Mouse (Mus musculus) cerebellum, adult 11 months (tissue): ENCODE data around the gene Mob3c.
A peak's percentile ranks its signal among the peaks of the same experiment; 100 is the strongest.

Experiments used
- DNase-seq: peaks from one replicate; pipeline ENCODE4 v3.0.0; 2022

Mob3c gene

DNA sequence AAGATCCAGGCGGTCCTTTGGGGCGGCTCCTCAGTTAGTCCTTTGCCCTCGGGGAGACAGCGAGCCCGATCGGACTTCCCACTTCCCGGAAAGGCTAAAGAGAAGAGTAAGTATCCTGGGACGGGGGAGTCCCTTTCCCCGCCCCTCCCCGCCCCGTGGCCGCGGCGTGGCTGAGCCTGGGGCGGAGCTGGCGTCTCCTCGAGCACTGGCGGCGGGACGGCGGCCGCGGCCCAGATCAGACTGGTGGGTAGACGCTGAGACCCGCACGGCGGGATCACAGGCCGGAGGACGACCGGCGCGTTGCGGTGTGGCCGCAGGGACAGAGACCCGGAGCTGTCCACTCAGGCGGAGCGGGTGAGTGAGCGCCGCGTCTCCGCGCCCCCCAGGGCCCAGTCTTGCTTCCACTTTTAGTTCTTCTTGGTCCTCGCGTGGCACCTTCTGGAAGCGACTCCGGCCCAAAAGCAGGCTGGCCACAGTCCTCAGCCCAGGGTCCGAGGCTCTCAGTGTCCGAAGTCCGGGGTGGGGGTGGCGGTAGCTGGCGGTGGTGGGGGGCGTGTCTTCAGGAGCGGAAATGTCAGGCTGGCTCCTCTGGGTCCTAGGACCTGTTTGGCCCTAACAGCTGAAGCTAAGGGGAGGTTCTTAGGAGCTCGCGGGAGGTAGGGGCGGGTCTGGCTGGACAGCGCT, at the start of gene Mob3c:
Mob3c (plus strand) TSS at position 205 of the 684 bp plus-strand sequence.
- DNase-seq, result peak; percentile 53

DNA sequence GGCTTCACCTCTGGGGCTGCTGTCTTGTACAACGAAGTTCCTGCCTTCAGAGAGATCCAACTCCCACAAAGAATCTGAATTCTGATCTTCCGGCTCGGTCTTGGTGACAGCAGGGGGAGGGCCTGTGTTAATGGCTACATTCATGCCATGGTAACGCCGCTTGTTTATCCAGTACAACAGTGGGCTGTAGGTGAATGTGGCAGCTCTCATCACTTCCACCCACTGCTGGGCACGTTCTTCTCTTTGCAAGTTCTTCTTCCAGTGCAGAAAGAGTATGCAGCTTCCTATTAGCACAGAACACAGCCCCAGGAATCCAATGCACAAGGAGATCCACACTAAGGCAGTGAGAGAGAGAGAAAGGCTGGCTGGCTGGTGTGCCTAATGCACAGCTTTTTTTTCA, 47.6 kb upstream of the Mob3c start:
- no peak for DNase-seq

DNA sequence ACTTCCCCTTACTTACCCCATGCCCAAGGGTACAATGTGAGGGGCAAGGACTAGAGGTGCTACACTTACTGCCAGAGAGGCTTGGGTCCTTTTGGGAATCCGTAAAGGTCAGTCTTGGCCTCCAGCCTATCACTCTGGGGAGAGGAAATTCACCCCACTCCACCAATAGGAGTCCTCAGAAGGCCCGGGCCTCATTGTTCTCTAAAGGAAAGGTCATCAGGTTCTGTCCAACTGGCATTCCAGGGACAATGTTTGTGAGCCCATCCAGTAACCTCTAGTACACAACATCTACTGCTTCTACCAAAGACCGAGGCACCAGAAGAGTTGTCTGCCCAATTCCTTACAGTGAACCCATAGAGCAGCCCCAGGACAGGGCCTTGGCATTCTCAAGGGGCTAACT, 47.0 kb upstream of the Mob3c start, which contains the start of gene Tex38:
Tex38 (minus strand) TSS at position 101 of the 400 bp plus-strand sequence.
- no peak for DNase-seq

DNA sequence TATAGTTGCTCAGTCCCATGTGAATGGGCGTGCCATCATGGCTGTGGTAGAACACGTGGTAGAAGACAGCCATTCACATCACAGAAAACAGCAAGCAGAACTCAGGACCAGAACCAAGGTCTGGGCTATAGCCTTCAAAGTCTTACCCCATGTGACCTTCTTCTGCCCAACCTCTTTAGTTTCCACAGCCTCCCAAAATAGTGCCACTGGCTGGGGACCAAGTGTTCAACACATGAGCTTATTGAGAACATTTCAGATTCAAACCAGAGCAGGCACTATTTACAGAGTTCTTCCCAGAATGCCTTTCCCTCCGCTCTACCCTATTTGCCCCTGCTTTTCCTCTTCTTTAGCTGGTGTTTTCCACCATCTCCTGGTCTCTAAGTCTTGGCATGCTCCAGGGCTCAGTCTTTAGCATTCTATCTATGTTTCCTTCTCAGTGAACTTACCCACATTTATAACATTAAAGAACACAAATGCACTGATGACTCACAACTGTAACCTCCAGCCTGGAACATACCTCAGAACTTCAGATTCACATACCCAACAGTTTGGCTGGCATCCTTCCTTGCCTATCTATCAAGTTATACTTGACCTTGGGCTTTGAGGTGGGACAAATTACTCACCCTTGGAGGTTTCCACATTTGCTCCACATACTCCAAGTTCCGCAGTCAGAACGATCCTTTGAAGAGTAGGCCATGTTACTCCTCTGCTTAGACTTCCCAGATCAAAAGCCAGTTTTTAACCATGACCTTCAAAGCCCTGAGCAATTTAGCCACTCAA, 45.7 kb upstream of the Mob3c start:
- no peak for DNase-seq

DNA sequence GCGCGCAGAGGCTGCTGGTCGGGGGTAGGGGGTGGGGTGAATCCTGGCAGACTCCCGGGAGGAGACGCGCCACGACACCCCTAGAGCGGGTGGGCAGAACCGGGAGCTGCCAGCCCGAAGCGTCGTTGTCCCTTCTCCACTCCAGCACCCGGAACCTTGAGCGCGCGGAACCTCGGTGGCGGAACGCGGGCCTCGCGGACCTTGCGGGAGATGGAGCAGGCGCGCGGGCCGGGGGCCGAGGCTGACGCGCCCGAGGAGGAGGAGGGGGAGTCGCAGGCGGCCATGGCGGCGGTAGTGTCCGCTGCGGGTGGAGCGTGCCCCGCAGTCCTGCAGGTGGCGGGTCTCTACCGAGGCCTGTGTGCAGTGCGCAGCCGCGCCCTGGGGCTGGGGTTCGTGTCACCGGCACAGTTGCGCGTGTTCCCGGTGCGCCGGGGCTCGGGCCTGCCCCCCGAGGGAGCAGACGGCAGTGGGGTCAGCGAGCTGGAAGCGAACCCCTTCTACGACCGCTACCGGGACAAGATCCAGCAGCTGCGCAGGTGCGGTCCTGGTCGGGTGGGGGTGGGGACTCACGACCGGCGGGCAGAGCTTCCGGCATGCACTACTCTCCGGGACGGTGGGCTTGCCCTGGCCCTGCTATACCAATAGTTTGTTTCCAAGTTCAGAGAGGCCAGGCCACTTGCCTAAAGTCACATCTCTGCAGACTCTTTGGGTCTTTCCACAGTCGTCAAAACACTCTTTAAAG, 43.0 kb upstream of the Mob3c start, which contains the start of gene Atpaf1:
Atpaf1 (plus strand) TSS at position 44 of the 742 bp plus-strand sequence.
- peak; percentile 72 for DNase-seq

DNA sequence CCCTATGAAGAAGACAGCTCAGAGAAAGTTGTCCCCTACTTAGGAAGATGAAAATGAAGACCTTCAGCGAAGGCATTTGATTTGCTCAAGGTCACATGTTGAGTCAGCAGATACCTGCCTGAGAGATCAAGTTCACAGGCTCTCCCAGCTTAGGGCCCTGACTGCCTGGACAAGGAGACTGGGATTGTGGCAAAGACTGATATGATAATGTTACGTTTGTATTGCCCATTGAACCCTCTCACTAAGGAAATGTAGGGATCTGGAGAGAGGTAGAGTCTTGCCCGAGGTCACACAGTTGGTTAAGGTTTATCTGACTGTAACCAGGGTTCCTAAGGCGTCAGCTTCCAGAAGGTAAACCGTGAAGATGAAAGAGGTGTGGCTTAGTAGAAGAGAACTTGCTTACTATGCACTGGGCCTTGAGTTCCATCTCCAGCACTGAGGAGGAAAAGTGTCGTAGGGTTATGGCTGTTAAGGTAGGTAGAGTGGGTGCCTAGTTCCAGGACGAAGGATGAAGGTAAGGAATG, 42.3 kb upstream of the Mob3c start:
- DNase-seq, result no peak

DNA sequence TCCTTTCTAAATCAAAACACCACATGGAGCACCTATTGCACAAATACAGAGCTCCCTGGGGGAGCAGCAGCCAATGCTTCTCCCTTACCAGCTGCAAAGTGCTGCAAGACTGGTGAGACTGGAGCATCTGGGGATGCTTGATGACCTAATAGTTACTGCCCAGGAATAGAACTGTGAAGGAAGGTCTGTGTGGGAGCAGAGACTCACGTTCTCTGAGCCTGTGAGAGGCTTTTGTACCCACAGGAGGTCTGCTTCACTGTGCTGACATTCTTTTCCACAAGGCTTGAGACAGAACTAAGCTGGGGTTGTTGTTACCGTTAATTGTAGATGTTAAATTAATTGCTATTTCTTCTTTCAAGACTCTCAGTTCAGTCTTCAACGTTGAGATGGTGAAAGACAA, 37.0 kb upstream of the Mob3c start:
- DNase-seq, result no peak

DNA sequence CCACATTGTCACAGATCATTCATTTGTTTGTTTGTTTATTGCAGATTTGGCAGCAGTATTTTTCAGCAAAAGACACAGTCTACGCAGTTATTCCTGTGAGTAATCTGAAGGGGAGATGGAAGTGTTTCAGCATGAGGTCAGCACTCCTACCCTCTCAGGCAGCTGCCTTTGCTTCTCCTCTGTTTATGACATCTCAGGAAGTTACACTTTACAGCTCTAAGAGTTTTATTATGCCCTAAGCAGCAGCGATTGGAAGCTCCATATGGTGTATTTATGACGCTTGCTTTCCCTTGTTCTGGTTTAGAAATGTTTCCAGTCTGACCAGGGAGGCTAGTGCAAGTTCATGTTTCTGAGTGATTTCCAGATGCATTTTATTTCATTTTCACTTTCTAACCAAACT, 32.5 kb upstream of the Mob3c start:
- DNase-seq, result no peak

DNA sequence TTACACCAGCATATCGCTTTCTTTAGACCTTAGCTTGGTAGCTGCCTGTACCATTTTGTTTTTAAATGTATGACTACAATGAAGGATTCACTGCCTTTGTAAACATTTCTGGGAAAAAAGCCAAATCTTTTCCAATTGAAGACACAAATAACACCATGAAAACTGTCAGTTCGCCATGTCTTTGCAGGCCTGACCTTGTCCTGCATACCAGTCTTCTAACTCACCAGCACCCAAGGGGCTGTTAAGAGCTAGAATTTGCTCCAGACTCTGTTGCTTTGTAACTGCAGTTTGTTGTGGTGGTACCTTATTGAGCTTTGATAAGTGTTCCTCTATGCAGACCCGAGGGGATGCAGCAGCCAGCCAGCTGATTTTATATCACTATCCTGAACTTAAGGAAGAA, 27.9 kb upstream of the Mob3c start:
- no peak for DNase-seq

DNA sequence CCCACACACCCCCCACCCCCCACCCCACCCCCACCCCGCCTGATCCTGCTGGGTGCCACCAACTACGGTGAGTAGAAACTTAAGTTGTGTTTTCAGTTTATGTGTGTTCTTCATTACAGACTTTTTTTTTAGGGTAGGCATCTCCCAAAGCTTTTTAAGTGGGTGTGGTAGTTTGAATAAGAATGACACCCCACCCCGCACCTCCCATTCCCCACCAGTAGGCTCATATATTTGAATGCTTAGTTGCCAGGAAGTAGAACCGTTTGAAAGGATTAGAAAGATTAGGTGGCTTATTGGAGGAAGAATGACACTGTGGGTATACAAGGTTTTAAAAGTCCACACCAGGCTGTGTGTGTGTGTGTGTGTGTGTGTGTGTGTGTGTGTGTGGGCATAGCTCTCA, 15.6 kb upstream of the Mob3c start:
- DNase-seq, result no peak

DNA sequence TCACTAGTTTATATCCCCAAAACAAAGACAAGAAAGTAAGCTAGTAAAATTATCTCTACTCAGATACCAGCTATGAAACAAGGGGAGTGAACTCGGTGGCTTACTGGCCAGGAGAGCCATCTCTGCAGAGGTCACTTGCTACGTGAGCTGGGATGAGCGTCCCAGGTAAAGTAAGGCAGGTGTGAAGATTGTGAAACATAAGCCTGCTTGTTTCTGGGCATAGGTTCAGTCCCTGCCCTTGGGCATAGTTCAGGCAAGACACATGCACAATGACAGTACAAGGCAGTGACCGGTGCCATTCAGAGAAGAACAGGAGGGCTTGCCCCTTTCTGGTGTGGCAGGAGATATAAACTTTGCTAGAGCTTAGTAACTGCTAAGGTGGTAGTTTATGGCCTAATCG, 12.3 kb upstream of the Mob3c start:
- DNase-seq, result no peak

DNA sequence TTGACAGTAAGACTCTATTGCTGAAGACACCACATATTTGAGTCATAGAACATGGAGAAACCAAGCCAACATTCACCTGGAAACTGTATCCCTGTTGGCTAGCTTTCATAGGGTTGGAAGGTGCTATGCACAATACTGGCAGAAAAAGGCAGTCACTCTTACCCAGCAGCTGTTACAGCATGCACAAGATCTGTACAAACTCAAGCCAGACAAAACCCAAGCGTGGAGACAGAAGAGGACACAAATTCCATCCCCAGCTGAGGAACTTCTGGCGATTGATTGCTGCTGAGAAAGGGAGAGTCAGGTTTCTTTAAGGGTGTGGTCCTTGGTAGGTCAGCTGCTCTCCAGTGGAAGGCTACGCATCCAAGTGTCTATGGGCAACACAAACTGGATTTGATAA, 7.7 kb upstream of the Mob3c start:
- no peak for DNase-seq

DNA sequence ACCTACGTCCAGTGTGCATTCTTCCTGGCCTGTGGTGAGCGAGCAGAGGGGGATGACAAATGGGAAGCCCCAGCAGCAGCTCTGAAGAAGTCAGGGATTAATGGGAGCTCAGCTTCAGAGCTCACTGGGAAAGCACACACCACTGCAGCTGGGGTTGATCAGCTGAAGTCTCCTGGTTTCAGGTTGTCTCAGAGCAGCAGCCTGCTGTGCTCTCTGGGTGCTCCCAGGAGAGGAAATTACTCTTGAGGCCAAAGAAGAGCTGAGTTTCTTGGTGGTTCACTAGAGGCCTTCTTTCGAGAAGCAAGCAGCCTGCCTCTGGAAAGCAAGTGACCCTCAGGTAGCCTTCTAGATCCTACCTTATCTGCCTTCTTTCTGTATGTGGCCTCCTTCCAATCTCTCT, 6.9 kb upstream of the Mob3c start:
- DNase-seq, result no peak

DNA sequence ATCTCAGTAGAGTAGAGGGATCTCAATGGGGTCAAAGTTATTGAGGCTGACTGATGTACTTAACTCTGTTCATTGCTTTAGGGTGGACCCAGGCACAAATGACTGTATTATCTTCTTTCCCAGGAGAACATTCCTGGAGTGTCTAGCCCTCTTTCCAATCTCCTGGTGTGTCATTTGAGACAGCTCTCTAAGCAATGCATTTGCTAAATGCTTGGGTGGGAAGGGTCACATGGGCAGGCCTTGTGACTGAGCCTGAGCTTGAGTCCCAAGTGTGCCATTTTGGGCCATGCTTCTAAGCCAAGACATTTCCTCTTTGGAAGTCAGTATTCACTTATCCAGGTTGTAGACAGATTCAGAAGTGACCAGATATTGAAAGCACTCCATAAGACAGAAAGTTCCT, 6.5 kb upstream of the Mob3c start:
- no peak for DNase-seq

DNA sequence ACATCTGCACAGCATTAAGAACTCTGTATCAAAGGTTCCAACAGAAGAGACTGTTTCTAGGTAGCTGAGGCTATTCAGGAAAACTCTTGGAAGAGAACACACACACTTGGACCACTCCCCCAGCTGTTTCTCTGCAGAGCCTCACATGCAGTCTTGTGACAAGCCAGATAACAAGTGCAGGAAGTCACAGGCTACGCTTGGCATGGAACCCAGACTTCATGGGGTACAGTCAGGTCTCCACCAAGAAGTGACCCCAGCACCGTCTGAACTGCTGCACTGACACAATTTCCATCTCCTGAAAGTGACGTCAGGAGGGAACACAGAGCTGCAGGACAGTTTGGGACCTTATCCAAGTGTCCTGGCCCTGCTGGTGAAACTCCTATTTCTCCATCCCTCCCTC, 6.0 kb upstream of the Mob3c start:
- no peak for DNase-seq

DNA sequence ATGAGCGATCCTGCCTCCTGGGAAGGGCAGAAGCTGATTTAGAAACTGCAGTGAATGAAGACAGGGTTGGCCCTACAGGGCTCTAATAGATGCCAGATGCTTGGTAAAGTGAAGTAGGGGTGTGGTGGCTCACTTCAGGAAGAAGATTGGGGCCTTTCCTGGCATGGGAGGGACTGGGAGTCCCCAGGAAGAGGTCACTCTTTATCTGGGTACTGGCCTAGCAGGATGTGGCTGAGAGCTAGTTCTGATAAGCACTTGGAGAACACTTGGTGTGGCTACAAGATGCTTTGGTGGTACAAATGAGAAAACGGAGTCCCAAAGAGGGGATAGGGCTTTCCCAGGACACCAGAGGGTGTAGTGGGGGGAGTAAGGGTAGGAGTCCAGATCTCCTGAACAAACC, 3.7 kb upstream of the Mob3c start:
- DNase-seq, result no peak

DNA sequence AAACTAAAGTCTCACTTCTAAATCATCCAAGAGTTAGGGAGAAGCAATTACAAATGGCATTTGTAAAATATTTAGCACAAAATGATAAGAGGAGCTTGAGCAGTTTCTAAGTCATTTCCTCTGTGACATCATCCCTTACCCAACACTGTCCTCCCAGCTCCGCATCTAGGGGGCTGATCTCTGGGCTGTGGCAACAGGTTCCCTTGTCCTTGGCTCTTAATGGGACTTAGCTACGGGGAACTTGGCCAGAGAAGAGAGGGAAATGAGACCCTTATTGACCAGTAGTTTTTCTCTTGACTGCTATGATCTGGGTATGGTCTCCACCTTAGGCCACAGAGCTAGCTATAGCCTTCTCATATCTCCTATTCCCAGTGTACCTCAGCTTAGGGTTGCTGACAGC, 2.6 kb upstream of the Mob3c start:
- DNase-seq, result no peak

DNA sequence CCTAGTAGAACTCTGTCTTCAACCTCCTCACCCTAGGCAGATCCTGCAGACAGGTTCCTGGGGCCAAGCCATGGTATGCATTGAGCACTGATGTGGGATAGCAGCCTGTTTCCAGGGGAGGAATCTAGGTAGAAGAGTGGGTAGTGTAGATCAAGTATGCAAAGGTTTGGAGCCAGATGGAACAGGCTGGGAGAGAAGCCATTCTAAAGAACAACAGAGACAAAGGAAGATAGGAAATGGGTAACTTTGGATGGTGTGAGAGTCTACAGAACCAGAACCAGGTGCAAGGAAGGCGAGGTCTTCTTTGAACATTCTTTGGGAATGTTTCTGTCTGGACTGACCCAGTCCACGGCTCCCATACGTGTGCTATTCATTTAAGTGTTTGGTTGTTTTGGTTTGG, 826 bp upstream of the Mob3c start:
- no peak for DNase-seq

DNA sequence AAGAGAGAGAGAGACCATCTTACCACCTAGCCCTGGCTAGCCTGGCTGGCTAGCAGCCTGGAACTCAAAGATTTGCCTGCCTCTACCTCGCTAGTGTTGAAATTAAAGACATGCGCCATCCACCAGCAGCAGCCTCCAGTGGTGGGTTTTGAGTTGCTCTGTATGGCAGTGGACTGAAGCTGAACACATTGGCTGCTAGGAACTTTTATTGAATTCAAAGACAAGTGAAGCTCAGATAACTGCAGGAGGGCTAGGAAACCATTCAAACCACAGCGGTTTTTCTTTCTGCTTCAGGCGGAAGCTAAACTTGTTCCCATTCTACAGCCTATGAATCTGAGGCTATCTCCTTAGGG, 381 bp upstream of the Mob3c start:
- DNase-seq, result no peak

DNA sequence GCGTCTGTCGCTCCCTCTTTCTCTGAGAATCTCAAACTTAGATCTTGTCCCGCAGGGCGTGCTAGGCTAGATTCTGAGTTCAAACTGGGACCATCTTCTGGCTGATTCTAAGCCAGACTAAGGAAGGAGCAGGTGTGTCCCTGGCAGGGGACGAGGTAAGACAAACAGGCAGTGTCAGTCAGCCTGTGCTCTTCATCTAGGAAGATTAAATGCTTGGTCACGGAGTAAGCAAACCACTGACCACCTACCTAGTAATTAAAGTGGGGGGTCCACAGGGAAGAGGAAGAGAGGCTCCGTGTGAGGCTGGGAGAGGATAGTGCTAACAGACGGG, 645 bp downstream of the Mob3c start:
- DNase-seq, result no peak

DNA sequence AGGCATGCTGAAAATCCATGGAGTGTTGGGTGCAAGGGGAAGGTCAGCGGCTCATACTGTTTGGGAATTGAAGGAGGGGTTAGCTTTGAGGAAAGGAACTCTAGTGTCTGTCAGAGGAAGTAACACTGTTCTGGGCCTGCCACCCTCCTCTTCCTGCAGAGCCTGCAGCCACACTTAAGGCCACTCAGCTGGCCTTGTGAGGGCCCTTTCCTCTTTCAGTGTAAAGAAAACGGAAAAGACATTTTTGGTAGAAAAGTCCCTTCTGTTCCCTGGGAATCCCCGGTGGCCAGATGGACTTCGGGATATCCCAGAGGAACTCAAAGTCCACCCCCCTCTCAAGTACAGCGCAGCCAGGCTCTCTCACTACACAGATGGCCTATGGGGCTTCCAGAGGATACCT, 2.6 kb downstream of the Mob3c start:
- no peak for DNase-seq

DNA sequence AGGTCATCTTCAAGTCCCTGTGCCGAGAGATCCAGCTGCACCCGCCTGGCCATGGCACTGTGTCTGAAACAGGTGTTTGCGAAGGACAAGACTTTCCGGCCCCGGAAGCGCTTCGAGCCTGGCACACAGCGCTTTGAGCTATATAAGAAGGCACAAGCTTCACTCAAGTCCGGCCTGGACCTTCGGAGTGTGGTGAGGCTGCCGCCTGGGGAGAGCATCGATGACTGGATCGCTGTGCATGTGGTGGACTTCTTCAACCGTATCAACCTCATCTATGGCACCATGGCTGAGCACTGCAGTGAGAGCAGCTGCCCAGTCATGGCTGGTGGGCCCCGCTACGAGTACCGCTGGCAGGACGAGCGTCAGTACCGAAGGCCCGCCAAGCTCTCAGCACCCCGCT, 3.3 kb downstream of the Mob3c start:
- DNase-seq, result no peak

DNA sequence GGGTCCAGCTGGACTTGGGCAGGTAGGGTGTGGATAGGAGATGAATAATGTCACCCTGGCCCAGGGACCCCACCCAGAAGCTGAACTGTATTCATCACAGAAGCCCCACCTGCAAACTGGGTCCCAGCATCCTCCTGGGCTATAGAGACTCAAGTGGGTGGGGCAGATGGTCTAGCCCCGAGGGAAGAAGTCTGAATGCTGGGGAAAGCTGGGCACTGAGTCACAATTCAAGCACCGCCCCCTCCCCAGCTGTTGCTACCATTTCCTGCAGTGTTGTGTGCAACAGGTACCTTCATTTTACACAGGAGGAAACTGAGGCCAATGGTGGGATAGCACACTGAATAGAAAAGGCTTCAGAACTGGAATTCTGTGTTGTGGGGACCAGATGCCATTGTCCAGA, 4.1 kb downstream of the Mob3c start:
- DNase-seq, result no peak

DNA sequence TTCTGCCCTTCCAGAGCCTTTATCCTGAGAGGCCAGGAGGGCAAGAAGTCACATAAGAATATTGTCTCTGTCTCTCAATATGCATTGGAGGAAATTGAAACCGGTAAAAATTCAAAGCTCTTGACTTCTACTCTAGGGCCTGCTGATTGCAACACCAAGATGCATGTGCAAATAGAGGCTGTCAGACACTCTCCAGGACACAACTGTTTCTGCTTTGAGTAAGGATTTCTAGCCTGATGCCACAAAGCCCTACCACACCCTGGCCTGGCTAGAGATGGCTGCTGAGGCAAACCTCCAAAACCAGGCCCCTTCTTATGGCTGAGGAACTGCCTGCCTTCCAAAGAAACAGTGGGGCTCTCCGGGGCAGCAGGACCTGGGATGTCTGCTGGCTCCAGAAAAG, 7.7 kb downstream of the Mob3c start:
- DNase-seq, result no peak
